Mouse (Mus musculus) A20 (cell line): Measurements from ENCODE around the gene Acot4.
"Not testable (repeated sequence)": the region's sequence is repeated elsewhere in the genome, so short reads cannot be mapped to it uniquely, and the experiment has no call there.

ENCODE experiments used
- DNase-seq: peaks from one replicate; pipeline ENCODE4 v3.0.0-alpha.2; 2011; ENCODE audit warnings: low read depth, low spot score

Acot4 gene

GRCm38 (mm10) chr12:84077371-84077990 lies 39.3 kb downstream of the Acot4 start:
- DNase-seq: no peak

DNA sequence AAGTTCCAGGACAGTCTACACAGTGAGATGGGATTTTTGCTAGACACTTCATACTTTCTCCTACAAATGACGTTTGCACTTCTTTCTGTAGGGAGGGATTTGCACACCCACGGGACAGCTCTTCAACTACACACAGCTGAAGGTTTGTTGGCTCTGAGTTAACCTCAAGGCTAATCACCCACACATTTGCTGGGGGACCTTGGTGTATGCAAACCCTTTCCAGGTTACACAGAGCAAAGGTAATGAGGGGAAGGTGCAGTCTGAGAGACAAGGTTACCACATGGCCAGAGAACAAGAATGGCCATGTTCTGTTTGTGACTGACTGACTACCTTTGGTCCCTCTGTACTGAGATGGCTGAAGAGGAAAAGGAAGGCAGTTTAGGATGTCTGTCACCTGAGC lies 45.7 kb downstream of the Acot4 start:
- DNase-seq: no peak

DNA sequence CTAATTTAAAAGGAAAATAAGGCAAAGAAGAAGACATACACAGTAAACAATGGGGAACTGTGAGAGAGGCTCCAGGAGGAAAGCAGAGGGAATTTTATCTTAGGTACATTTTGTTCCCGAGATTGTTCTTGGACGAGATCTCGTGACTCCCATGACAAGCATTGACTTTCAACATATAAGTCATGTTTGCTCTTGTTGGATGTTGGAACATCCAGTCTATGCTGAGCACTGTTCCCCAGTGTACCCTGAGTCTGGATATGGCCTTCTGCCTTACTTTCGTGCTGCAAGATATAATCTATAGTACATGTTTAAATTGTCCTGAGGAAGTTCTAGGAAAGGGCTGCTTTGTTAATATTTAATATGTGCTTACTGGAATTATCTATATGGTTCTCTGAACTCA lies 46.4 kb downstream of the Acot4 start:
- DNase-seq: no peak

GRCm38 (mm10) chr12:84094666-84095065 lies 56.5 kb downstream of the Acot4 start:
- not testable (repeated sequence) for DNase-seq
